Comparison of ENCODE assay signal across 21 mouse cellular contexts in the genomic region with DNA sequence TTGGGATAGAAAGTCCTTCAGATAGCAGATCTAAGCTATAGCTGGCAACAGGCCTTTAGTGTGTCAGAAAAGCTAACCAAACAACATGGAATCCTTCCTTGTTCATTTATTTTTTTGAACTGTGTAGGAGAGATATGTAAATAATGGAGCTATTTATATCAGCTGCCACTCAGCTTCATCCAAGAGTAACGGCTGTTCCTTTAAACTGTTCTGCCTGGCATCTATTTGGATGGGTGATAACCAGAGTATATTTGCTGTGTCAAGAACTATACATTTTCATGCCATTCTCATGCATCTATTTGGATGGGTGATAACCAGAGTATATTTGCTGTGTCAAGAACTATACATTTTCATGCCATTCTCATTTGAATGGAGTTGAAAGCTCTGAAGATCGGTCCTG.
DNase-seq lines count a peak whose midpoint lies in the region; ATAC-seq and TF ChIP-seq lines count a peak whose summit lies in the region.
"Had no signal": no experiment of that assay in that cellular context is flagged by ENCODE, and none has a peak within 500 bp of the region (broad histone marks: within the 10 kb centered on the region; RNA-seq: fewer than 3 reads in every experiment).

No protein-coding gene starts in this region.

- H3K9me3 ChIP-seq in forebrain, embryonic 15.5 days, result no peaks in the 10 kb centered on the region
- H3K9me3 ChIP-seq in forebrain, embryonic 10.5 days, result no peaks in the 10 kb centered on the region
- H3K9me3 ChIP-seq in stomach, embryonic 14.5 days (ENCODE audit: control insufficient read depth, low read depth, low read length), result no peaks in the 10 kb centered on the region
- H3K9me3 ChIP-seq in stomach, postnatal 0 days (ENCODE audit: control insufficient read depth, low read length), result no peaks in the 10 kb centered on the region
- no peaks in the 10 kb centered on the region for H3K9me3 ChIP-seq in forebrain, postnatal 0 days (ENCODE audit: low read length)
- H3K9me3 ChIP-seq: embryonic facial prominence, embryonic 12.5 days; heart, embryonic 12.5 days; hindbrain, embryonic 10.5 days; hindbrain, embryonic 15.5 days had no signal

- H3K4me1 ChIP-seq in forebrain, embryonic 15.5 days, result no peaks in the 10 kb centered on the region
- no peaks in the 10 kb centered on the region for H3K4me1 ChIP-seq in forebrain, embryonic 10.5 days
- no peaks in the 10 kb centered on the region for H3K4me1 ChIP-seq in stomach, embryonic 14.5 days (ENCODE audit: control insufficient read depth, insufficient read depth, low read length)
- no peaks in the 10 kb centered on the region for H3K4me1 ChIP-seq in stomach, postnatal 0 days (replicated peaks; ENCODE audit: control insufficient read depth, insufficient read depth)
- H3K4me1 ChIP-seq in forebrain, postnatal 0 days (ENCODE audit: insufficient read depth), result no peaks in the 10 kb centered on the region
- H3K4me1 ChIP-seq: embryonic facial prominence, embryonic 12.5 days; heart, embryonic 12.5 days; hindbrain, embryonic 10.5 days; hindbrain, embryonic 15.5 days had no signal

- no peak for TF ChIP-seq CTCF in stomach, postnatal 0 days (IDR thresholded peaks at IDR 0.05; ENCODE audit: low read depth)
- TF ChIP-seq CTCF in forebrain, postnatal 0 days (IDR thresholded peaks at IDR 0.05; ENCODE audit: low read depth), result no peak

- H3K4me2 ChIP-seq in forebrain, embryonic 15.5 days (replicated peaks), result no peak overlapping the region
- no peak overlapping the region for H3K4me2 ChIP-seq in stomach, embryonic 14.5 days (replicated peaks; ENCODE audit: low read depth, low read length)
- no peak overlapping the region for H3K4me2 ChIP-seq in stomach, postnatal 0 days (replicated peaks; ENCODE audit: low read depth)
- H3K4me2 ChIP-seq in forebrain, postnatal 0 days (ENCODE audit: low read depth), result no peak overlapping the region
- H3K4me2 ChIP-seq: embryonic facial prominence, embryonic 12.5 days; heart, embryonic 12.5 days; hindbrain, embryonic 15.5 days had no signal

- 62% methylated on average over 2 of the region's 2 CpGs for WGBS in forebrain, embryonic 15.5 days
- WGBS in forebrain, embryonic 10.5 days, result 83% methylated on average over 2 of the region's 2 CpGs
- WGBS in stomach, embryonic 14.5 days, result 52% methylated on average over 2 of the region's 2 CpGs
- 32% methylated on average over 2 of the region's 2 CpGs for WGBS in stomach, postnatal 0 days
- WGBS in forebrain, postnatal 0 days, result 40% methylated on average over 2 of the region's 2 CpGs

- no peaks in the 10 kb centered on the region for H3K27me3 ChIP-seq in forebrain, embryonic 15.5 days
- H3K27me3 ChIP-seq in forebrain, embryonic 10.5 days (ENCODE audit: poor library complexity, severe bottlenecking), result no peaks in the 10 kb centered on the region
- H3K27me3 ChIP-seq in stomach, embryonic 14.5 days (ENCODE audit: control insufficient read depth, insufficient read depth, low read length), result no peaks in the 10 kb centered on the region
- H3K27me3 ChIP-seq in stomach, postnatal 0 days (ENCODE audit: control insufficient read depth, insufficient read depth, low read length), result no peaks in the 10 kb centered on the region
- H3K27me3 ChIP-seq in forebrain, postnatal 0 days (ENCODE audit: insufficient read depth, low read length), result no peaks in the 10 kb centered on the region
- H3K27me3 ChIP-seq: CH12.LX; embryonic facial prominence, embryonic 12.5 days; heart, embryonic 12.5 days; hindbrain, embryonic 15.5 days; Patski had no signal

- ATAC-seq in forebrain, embryonic 15.5 days (replicated peaks), result peak; percentile 74; the same call in 1 of the 2 replicates
- ATAC-seq in stomach, embryonic 14.5 days (ENCODE audit: insufficient number of reproducible peaks, insufficient read depth, low FRiP score, low read depth), result peak; percentile 87
- no peak for ATAC-seq in stomach, postnatal 0 days (ENCODE audit: low FRiP score, low TSS enrichment)
- ATAC-seq in forebrain, postnatal 0 days, result peak; percentile 85
- ATAC-seq: activated CD4-positive, CD25-positive, alpha-beta regulatory T cell, adult 4 months; intestine, embryonic 16.5 days; Patski had no signal

- H3K36me3 ChIP-seq in forebrain, embryonic 15.5 days, result no peaks in the 10 kb centered on the region
- H3K36me3 ChIP-seq in forebrain, embryonic 10.5 days (replicated peaks), result no peaks in the 10 kb centered on the region
- no peaks in the 10 kb centered on the region for H3K36me3 ChIP-seq in stomach, embryonic 14.5 days (ENCODE audit: control insufficient read depth, insufficient read depth, low read length)
- no peaks in the 10 kb centered on the region for H3K36me3 ChIP-seq in stomach, postnatal 0 days (ENCODE audit: control insufficient read depth, insufficient read depth, low read length)
- H3K36me3 ChIP-seq in forebrain, postnatal 0 days (ENCODE audit: insufficient read depth), result no peaks in the 10 kb centered on the region
- H3K36me3 ChIP-seq: embryonic facial prominence, embryonic 12.5 days; heart, embryonic 12.5 days; hindbrain, embryonic 10.5 days; hindbrain, embryonic 15.5 days had no signal

- no peak overlapping the region for H3K27ac ChIP-seq in forebrain, embryonic 15.5 days (replicated peaks)
- H3K27ac ChIP-seq in forebrain, embryonic 10.5 days, result no peak overlapping the region
- H3K27ac ChIP-seq in stomach, embryonic 14.5 days (ENCODE audit: low read length), result no peak overlapping the region
- no peak overlapping the region for H3K27ac ChIP-seq in stomach, postnatal 0 days (replicated peaks)
- no peak overlapping the region for H3K27ac ChIP-seq in forebrain, postnatal 0 days (ENCODE audit: low read depth, low read length)
- H3K27ac ChIP-seq: embryonic facial prominence, embryonic 12.5 days; heart, adult 2 months; hindbrain, embryonic 10.5 days; hindbrain, embryonic 15.5 days had no signal

- H3K4me3 ChIP-seq in forebrain, embryonic 15.5 days, result no peak overlapping the region
- H3K4me3 ChIP-seq in forebrain, embryonic 10.5 days, result no peak overlapping the region
- H3K4me3 ChIP-seq in stomach, embryonic 14.5 days (ENCODE audit: low read depth, low read length), result no peak overlapping the region
- no peak overlapping the region for H3K4me3 ChIP-seq in stomach, postnatal 0 days (ENCODE audit: low read depth, low read length)
- no peak overlapping the region for H3K4me3 ChIP-seq in forebrain, postnatal 0 days (ENCODE audit: low read depth, low read length)
- H3K4me3 ChIP-seq: embryonic facial prominence, embryonic 12.5 days; heart, adult 2 months; heart, embryonic 12.5 days; hindbrain, embryonic 10.5 days; hindbrain, embryonic 15.5 days had no signal

- DNase-seq in forebrain, embryonic 10.5 days (ENCODE audit: extremely low spot score, low spot score), result no peak
- no peak for DNase-seq in stomach, postnatal 0 days (ENCODE audit: low spot score)
- DNase-seq in forebrain, postnatal 0 days, result peak; percentile 17
- no peak for DNase-seq in heart, adult 8-10 months (ENCODE audit: low spot score)
- DNase-seq in frontal cortex, postnatal 36 days (ENCODE audit: low spot score in 2 of 2), result no peak
- DNase-seq: adrenal gland, postnatal 14 days; cerebellum, adult 11-12 months; cerebellum, adult 9-10 months; cerebellum, postnatal 25 days; gastrocnemius, postnatal 14 days; heart, adult 2 months had no signal

- H3K9ac ChIP-seq in forebrain, embryonic 15.5 days (replicated peaks), result no peak overlapping the region
- H3K9ac ChIP-seq in stomach, embryonic 14.5 days (replicated peaks; ENCODE audit: low read depth, low read length), result no peak overlapping the region
- no peak overlapping the region for H3K9ac ChIP-seq in stomach, postnatal 0 days (ENCODE audit: low read length)
- H3K9ac ChIP-seq in forebrain, postnatal 0 days, result no peak overlapping the region
- H3K9ac ChIP-seq: embryonic facial prominence, embryonic 12.5 days; heart, embryonic 12.5 days; hindbrain, embryonic 15.5 days had no signal

- no peak for TF ChIP-seq EP300 in stomach, postnatal 0 days (optimal IDR thresholded peaks at IDR 0.05)
